Mouse (Mus musculus): Measurements from ENCODE around the gene Tapt1. TPM values are rescaled to one million over a fixed set of nuclear protein-coding genes. Genes with fewer than 3 reads are reported as not detected.

The Tapt1 gene
- polyA plus RNA-seq, 1 experiment, result 19.9 TPM

DNA sequence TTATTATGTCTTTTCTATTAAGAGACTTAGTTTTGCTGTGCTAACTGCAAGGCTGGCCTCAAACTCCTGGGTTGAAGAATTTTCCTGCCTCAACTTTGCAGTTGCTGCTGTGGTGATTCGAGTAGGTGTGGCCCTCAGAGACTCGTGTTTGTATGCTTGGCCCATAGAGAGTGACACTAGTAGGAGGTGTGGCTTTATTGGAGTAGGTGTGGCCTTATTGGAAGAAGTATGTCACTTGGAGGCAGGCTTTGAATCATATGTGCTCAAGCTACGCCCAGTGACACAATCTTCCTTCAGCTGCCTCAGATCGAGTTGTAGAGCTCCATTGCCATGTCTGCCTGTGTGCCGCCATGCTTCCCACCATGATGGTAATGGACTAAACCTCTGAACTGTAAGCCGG is 27.0 kb upstream of the Tapt1 start:
- TF ChIP-seq CTCF (IDR thresholded peaks at IDR 0.05; ENCODE audit: low read depth, low read length), result no peak
- TF ChIP-seq POLR2A (IDR thresholded peaks at IDR 0.05; ENCODE audit: borderline replicate concordance, low read depth, low read length), result no peak

GRCm38 (mm10) chr5:44252395-44252794 is 26.0 kb upstream of the Tapt1 start:
- Histone ChIP-seq H3K4me1 (ENCODE audit: control insufficient read depth, insufficient read depth, low read length) (no peaks in the 10 kb centered on the region), H3K4me3 (ENCODE audit: insufficient read depth, low read length) (no peak overlapping the region), H3K27ac (ENCODE audit: insufficient read depth, low read depth, low read length) (no peak overlapping the region)
- TF ChIP-seq POLR2A (IDR thresholded peaks at IDR 0.05; ENCODE audit: borderline replicate concordance, low read depth, low read length), result no peak

More for the DNA sequence above, 27.0 kb upstream of the Tapt1 start:
- Histone ChIP-seq H3K4me1 (ENCODE audit: control insufficient read depth, insufficient read depth, low read length) (no peaks in the 10 kb centered on the region), H3K27ac (ENCODE audit: insufficient read depth, low read depth, low read length) (no peak overlapping the region), H3K4me3 (ENCODE audit: insufficient read depth, low read length) (no peak overlapping the region)

DNA sequence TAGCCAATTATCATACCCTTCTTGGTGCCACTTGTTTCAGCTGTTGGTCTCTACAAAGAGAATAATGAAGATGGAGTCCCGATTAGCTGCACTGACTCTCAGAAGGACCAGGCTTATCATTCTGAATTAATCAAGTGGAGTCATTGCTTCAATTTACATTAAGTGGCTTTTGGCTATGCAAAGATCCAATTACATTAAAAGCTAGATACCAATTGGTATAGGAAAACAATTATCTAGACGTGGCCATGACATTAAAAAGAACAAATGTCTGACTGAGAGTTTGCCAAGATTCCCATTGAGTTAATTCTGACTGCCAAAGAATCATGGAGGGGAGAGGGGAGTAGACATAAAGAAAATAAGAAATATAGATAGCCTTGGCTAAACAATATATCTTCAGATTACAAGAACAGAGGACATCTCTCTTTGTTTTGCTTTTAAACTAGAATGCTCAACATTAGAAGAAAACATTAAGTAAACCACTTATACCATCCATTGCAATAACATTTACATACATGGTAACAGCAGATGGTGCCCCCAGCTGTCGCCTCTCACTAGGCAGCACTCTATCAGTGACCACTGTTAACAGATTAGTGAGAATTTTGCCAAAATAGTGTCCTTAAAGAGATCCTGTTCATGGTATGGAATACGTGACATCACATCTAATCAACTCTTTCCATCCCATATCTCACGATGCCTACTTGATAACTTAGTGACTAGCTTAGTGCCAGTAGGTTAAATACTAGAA is 24.0 kb upstream of the Tapt1 start:
- H3K4me1 ChIP-seq (ENCODE audit: control insufficient read depth, insufficient read depth, low read length), result no peaks in the 10 kb centered on the region

DNA sequence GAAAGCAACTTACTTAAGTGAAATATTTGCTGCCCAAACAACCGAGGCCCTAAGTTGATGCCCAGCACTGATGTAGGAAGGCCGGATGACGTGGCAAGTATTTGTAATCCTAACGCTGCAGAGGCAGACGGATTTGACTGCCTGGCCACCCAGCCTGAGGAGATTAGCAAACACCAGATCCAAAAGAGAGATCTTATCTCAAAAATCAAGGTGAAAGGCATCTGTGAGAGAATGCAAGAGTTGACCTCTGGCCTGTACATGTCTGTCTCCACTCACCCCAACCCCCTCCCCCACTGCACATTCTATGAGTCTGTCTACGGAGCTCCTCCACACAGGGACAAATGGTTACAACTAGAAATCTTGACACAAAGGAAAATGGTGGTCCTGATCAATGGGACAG is 22.9 kb upstream of the Tapt1 start:
- TF ChIP-seq CTCF (IDR thresholded peaks at IDR 0.05; ENCODE audit: low read depth, low read length) (no peak), POLR2A (IDR thresholded peaks at IDR 0.05; ENCODE audit: borderline replicate concordance, low read depth, low read length) (no peak)
- no peaks in the 10 kb centered on the region for H3K4me1 ChIP-seq (ENCODE audit: control insufficient read depth, insufficient read depth, low read length)
- no peak overlapping the region for H3K27ac ChIP-seq (ENCODE audit: insufficient read depth, low read depth, low read length)
- no peak overlapping the region for H3K4me3 ChIP-seq (ENCODE audit: insufficient read depth, low read length)

More for the DNA sequence above, 24.0 kb upstream of the Tapt1 start:
- no peak overlapping the region for H3K4me3 ChIP-seq (ENCODE audit: insufficient read depth, low read length)
- no peak overlapping the region for H3K27ac ChIP-seq (ENCODE audit: insufficient read depth, low read depth, low read length)
- TF ChIP-seq CTCF (IDR thresholded peaks at IDR 0.05; ENCODE audit: low read depth, low read length) (no peak), POLR2A (IDR thresholded peaks at IDR 0.05; ENCODE audit: borderline replicate concordance, low read depth, low read length) (no peak)

GRCm38 (mm10) chr5:44246493-44247217 is 20.2 kb upstream of the Tapt1 start:
- Histone ChIP-seq H3K4me1 (ENCODE audit: control insufficient read depth, insufficient read depth, low read length) (no peaks in the 10 kb centered on the region), H3K4me3 (ENCODE audit: insufficient read depth, low read length) (no peak overlapping the region), H3K27ac (ENCODE audit: insufficient read depth, low read depth, low read length) (no peak overlapping the region)
- TF ChIP-seq POLR2A (IDR thresholded peaks at IDR 0.05; ENCODE audit: borderline replicate concordance, low read depth, low read length) (no peak), CTCF (IDR thresholded peaks at IDR 0.05; ENCODE audit: low read depth, low read length) (no peak)

- H3K4me1 ChIP-seq (ENCODE audit: control insufficient read depth, insufficient read depth, low read length), result no peaks in the 10 kb centered on the region
- no peak for TF ChIP-seq CTCF (IDR thresholded peaks at IDR 0.05; ENCODE audit: low read depth, low read length)
- TF ChIP-seq POLR2A (IDR thresholded peaks at IDR 0.05; ENCODE audit: borderline replicate concordance, low read depth, low read length), result no peak
- H3K27ac ChIP-seq (ENCODE audit: insufficient read depth, low read depth, low read length), result no peak overlapping the region
- H3K4me3 ChIP-seq (ENCODE audit: insufficient read depth, low read length), result no peak overlapping the region
Measured at GRCm38 (mm10) chr5:44244894-44245423, 18.5 kb upstream of the Tapt1 start.

GRCm38 (mm10) chr5:44242828-44243227 is 16.4 kb upstream of the Tapt1 start:
- Histone ChIP-seq H3K4me1 (ENCODE audit: control insufficient read depth, insufficient read depth, low read length) (peaks cover 12% of the 10 kb centered on the region), H3K4me3 (ENCODE audit: insufficient read depth, low read length) (no peak overlapping the region), H3K27ac (ENCODE audit: insufficient read depth, low read depth, low read length) (no peak overlapping the region)
- TF ChIP-seq CTCF (IDR thresholded peaks at IDR 0.05; ENCODE audit: low read depth, low read length) (no peak), POLR2A (IDR thresholded peaks at IDR 0.05; ENCODE audit: borderline replicate concordance, low read depth, low read length) (no peak)

GRCm38 (mm10) chr5:44241726-44242125 is 15.3 kb upstream of the Tapt1 start:
- Histone ChIP-seq H3K27ac (ENCODE audit: insufficient read depth, low read depth, low read length) (no peak overlapping the region), H3K4me1 (ENCODE audit: control insufficient read depth, insufficient read depth, low read length) (peaks cover 12% of the 10 kb centered on the region), H3K4me3 (ENCODE audit: insufficient read depth, low read length) (no peak overlapping the region)
- TF ChIP-seq CTCF (IDR thresholded peaks at IDR 0.05; ENCODE audit: low read depth, low read length), result no peak

DNA sequence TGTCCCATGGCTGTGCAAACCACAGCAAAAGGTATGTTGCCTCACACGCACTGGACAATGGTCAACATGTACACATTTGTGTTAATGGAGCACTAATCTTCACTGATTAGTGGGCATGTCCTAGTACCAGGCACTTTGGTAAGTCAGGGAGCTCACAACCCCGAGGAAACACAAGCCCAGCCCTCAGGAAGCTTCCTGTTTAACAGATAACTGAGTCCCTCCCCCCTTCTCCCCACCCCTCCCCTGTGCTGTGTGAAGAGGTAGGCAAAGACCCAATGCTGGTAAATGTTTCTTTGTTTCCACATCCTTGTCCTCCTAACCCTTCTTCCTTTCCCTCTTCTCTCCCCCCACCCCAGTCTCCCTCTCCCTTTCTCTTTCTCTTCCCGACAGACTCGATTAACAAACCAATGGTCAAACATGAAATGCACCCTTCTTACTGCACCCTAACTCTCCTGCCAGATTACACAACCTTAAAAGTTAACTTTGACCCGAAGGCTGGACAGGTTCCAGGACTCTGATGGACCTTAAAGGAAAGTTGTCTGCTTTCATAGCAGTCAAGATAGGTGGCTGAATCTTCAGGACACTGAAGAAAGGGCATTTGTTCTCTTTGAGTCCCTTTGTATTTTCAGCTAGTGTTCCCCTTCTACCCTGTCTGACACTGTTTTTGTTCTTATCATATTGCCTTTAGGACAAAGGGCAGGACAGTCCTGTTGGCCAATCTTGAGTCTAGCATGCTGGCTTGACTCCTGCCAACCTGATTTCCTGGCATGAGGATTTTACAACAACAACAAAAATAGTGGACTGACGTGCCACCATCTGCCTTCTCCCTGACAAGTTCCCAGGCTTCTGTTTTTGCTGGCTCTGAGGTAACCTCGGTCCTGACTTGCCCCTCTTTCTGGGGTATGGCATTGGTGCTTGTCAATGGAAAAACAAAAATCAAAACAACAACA is 13.0 kb upstream of the Tapt1 start:
- Histone ChIP-seq H3K4me3 (ENCODE audit: insufficient read depth, low read length) (no peak overlapping the region), H3K4me1 (ENCODE audit: control insufficient read depth, insufficient read depth, low read length) (peaks cover 12% of the 10 kb centered on the region), H3K27ac (ENCODE audit: insufficient read depth, low read depth, low read length) (no peak overlapping the region)
- TF ChIP-seq CTCF (IDR thresholded peaks at IDR 0.05; ENCODE audit: low read depth, low read length) (no peak), POLR2A (IDR thresholded peaks at IDR 0.05; ENCODE audit: borderline replicate concordance, low read depth, low read length) (no peak)

Measured in bone marrow macrophage, adult 2 months (primary cell).